Comparison of ENCODE assay signal across 13 mouse cellular contexts in genomic region chr6:72735206-72735605, GRCm38 (mm10). TPM values are rescaled to one million over a fixed set of nuclear protein-coding genes. Genes with fewer than 3 reads are reported as not detected.
DNase-seq lines count a peak whose midpoint lies in the region; ATAC-seq and TF ChIP-seq lines count a peak whose summit lies in the region.
"Had no signal": no experiment of that assay in that cellular context is flagged by ENCODE, and none has a peak within 500 bp of the region (broad histone marks: within the 10 kb centered on the region; RNA-seq: fewer than 3 reads in every experiment).

No protein-coding gene starts in this region.

- ATAC-seq in lung, postnatal 0 days = no peak
- ATAC-seq in megakaryocyte, adult 5-6 weeks (ENCODE audit: poor library complexity, severe bottlenecking) = peak; percentile 67
- ATAC-seq: midbrain, embryonic 13.5 days had no signal

- H3K27ac ChIP-seq in lung, postnatal 0 days (ENCODE audit: low read length) = no peak overlapping the region
- H3K27ac ChIP-seq: heart, adult 2 months; midbrain, embryonic 13.5 days had no signal

- no peak overlapping the region for H3K4me3 ChIP-seq in lung, postnatal 0 days (ENCODE audit: low read depth, low read length)
- H3K4me3 ChIP-seq: heart, adult 2 months; midbrain, embryonic 13.5 days had no signal

- H3K27me3 ChIP-seq in lung, postnatal 0 days (replicated peaks; ENCODE audit: insufficient read depth, low read length) = no peaks in the 10 kb centered on the region
- H3K27me3 ChIP-seq: midbrain, embryonic 13.5 days had no signal

- H3K4me1 ChIP-seq in lung, postnatal 0 days (ENCODE audit: insufficient read depth, low read depth, low read length) = peaks cover 12% of the 10 kb centered on the region; the same call in 1 of the 2 replicates

- TF ChIP-seq EP300 in lung, postnatal 0 days (IDR thresholded peaks at IDR 0.05) = no peak

- H3K4me2 ChIP-seq in lung, postnatal 0 days (replicated peaks; ENCODE audit: low read depth, low read length) = 0 out of 2 replicates have a peak overlapping the region, but pooled peaks have one; percentile 14
- H3K4me2 ChIP-seq: liver, embryonic 11.5 days; midbrain, embryonic 13.5 days had no signal

- 17% methylated on average over 12 of the region's 12 CpGs for WGBS in lung, postnatal 0 days

- H3K36me3 ChIP-seq in lung, postnatal 0 days (ENCODE audit: insufficient read depth, low read length) = no peaks in the 10 kb centered on the region
- H3K36me3 ChIP-seq: midbrain, embryonic 13.5 days had no signal

- H3K9me3 ChIP-seq in lung, postnatal 0 days (ENCODE audit: low read length) = no peaks in the 10 kb centered on the region
- H3K9me3 ChIP-seq: midbrain, embryonic 13.5 days had no signal

- no peak for TF ChIP-seq CTCF in lung, postnatal 0 days (IDR thresholded peaks at IDR 0.05)

- peak; percentile 34 to 72 for DNase-seq in adrenal gland, adult (ENCODE audit: inconsistent age in 2 of 2, low spot score in 1 of 2)
- DNase-seq in adrenal gland, postnatal 4 days (ENCODE audit: low spot score in 2 of 2) = no peak
- DNase-seq in lung, postnatal 0 days (ENCODE audit: low spot score) = peak; percentile 42
- no peak for DNase-seq in lung, postnatal 10 days
- peak; percentile 84 for DNase-seq in embryo, embryonic 10 days (ENCODE audit: low spot score)
- no peak for DNase-seq in layer of hippocampus, postnatal 36 days
- DNase-seq in cerebellum, adult 11 months = no peak
- DNase-seq: heart, adult 2 months; right cerebral cortex, postnatal 4 days; thymus, adult 2 months had no signal

- no peak overlapping the region for H3K9ac ChIP-seq in lung, postnatal 0 days (replicated peaks; ENCODE audit: low read depth)
- H3K9ac ChIP-seq: midbrain, embryonic 13.5 days had no signal

RNA-seq across cellular contexts. Expression of gene Tcf7l1, which starts 53.8 kb away (rescaled TPM):
- total RNA-seq in adrenal gland, postnatal 4 days (2021) = 10 to 100 TPM; 29.8 to 31.1 TPM
- 17.5 and 18.6 TPM in 2 replicates for polyA plus RNA-seq in lung, postnatal 0 days (2015; fragmentation: Nextera tagmentation; extraction: Ambion mirVana)
- total RNA-seq in megakaryocyte, adult 5-6 weeks (2015) = 0.25 TPM in 1 of 2 replicates, not detected in the other
- total RNA-seq in megakaryocyte, adult 5-6 weeks (2017) = not detected in 2 replicates
- 1 to 10 TPM; 2.9 to 3.6 TPM for total RNA-seq in layer of hippocampus, postnatal 36 days (2021)

Comparison
In these comparisons a context has a peak if more than half of its experiments do, and no peak if none do; other contexts are left out.
1. DNase-seq: peak in adrenal gland, adult (2 of 2), lung, postnatal 0 days (single experiment) and embryo, embryonic 10 days (single experiment); none in adrenal gland, postnatal 4 days (0 of 2), lung, postnatal 10 days (single experiment), layer of hippocampus, postnatal 36 days (0 of 2) and cerebellum, adult 11 months (single experiment).
2. RNA of gene Tcf7l1, which starts 53.8 kb away (total RNA-seq): 29.8 to 31.1 TPM in adrenal gland, postnatal 4 days; 2.9 to 3.6 TPM in layer of hippocampus, postnatal 36 days and 0.25 TPM in megakaryocyte, adult 5-6 weeks; every median in the first group is over 4 times any median in the second.